Mouse (Mus musculus): Measurements from ENCODE around the gene Iqcd. TPM values are rescaled to one million over a fixed set of nuclear protein-coding genes. Genes with fewer than 3 reads are reported as not detected.

Iqcd gene
- total RNA-seq, 2 experiments from 2014 or later = 0.79 to 0.80 TPM

DNA sequence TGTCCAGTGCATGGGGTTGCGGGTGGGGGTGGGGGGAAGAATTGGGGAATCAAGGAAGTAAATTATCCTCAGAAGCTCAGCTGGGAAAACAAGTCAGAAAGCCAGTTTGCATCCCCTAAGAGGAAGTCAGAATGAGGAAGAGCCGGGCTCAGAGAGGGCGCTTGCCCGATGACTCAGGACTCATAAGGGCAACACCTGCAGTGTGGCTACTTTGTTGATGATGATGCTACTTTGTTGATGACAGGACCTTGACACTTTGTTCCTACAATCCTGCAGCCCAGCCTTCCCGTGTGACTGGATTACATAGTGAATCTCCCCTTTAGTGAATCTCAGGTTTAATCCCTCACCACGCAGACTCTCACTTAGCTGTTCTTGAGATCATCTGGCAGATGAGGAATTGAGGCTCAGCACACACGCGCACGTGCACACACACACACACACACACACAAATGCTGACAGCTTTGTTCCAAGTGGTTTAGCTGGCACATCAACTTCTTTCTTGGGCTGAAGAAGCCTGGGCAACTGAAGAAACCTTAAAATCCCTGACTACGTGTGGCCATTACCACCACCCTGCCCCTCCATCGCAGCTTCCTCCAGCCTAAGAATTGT is 18.4 kb upstream of the Iqcd start:
- DNase-seq (ENCODE audit: extremely low spot score in 1 of 2, low spot score in 1 of 2) = no peak

DNA sequence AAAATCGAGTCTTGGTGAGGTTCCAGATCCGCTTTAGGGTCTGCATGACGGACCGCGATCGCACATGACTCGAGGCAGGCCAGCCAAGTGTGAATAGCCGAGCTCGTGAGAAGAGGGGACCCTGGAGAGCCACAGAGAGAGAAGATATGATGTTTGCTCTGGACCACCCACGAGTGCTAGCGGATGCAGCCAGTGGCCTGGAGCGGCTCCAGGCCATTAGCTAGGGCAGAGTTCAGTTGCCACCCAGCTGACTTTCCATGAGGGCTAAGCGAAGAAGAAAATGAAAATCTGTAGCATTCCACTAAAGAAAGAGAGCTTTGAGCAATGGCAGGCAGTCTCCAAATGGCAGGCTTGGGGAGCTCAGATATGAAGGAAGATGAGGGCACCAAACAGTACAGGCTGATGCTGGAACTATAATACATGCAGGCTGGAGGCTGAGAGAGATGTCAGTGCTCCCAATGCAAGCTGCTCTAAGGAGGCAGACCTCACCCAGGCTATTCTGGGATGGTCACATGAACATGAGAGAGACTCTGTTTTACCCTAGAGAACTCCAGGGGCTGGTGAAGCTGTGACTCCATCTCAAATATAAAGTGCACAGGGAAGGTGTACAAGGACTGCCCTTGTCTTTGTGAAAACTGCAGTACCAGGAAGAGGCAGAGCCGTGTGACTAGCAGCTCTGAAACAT is 17.6 kb upstream of the Iqcd start:
- no peak for DNase-seq (ENCODE audit: extremely low spot score in 1 of 2, low spot score in 1 of 2)

DNA sequence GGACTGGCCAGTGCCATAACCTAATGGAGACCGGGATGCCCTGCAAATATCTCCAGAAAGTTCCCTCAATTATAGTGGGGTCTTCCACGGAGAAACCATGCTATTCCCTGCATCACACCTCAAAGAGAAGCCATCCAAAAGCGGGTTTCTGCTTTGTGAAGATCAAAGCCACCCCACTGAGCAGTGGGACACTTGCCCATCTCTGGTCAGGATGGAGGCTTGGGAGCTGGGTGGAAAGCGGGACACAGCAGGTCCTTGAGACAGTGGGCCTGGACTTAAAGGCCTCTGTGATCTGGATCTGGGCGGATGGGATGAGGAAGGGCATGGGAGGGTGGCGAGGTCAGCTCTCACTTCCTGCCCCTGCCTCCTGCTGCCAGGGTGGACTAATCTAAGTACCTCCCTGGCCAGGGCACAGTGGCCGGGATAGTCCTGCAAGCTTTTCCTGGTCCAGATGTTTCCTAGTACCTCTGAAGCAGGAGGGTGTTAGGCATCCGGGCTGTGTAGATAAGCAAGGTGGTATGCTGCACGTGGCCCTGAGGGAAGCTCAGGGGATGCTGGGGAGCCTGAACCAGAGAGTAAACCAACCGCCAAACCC is 14.2 kb upstream of the Iqcd start:
- no peak for DNase-seq (ENCODE audit: extremely low spot score in 1 of 2, low spot score in 1 of 2)

DNA sequence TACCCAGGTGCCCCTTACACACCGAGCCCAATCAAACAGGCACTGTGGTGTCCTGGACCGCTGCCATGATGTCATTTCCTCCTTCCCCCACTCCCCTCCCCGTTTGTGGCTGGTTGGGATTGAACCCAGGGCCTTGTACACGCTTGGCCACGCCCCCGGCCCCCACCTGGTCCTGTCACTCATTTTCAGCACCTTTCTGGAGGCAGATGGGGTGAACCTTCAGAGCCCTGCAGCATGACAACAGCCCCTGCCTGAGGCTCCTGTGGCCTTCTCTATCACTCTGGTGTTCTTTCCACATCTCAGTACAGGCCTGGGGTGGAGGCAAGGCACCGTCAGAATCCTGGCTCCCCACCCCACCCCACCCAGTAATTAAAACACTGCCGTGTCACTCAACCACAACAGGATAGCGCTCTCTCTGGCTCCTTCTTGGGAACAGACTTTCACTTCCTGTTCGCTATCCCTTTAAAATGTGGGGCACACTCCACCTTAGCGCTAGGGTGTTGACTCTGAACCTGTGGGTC is 12.0 kb upstream of the Iqcd start:
- no peak for DNase-seq (ENCODE audit: extremely low spot score in 1 of 2, low spot score in 1 of 2)

DNA sequence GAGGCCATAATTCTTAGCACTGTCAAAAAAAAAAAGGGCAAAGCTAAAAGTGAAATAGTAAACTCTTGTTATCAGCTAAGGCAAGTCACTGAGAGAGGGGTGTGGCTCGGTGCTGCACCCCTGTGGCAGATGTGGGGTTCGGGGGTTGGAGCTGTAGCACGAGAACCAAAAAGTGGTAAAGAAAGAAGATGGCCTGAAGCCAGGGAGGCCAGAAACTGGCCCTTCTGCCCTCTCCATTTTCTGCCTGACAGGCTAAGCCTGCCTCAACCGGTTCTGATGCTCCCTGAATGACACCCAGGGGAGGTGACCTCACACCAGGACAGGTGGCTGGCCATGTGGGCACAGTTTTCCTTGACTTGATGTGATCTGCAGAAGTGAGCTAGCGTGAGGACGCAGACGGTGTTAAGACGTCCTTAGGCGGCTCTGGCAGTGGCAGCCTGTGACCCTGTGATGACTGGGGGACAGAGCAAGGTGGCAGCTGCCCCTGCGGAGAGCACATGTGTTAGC is 10.8 kb upstream of the Iqcd start:
- DNase-seq (ENCODE audit: extremely low spot score in 1 of 2, low spot score in 1 of 2) = no peak

DNA sequence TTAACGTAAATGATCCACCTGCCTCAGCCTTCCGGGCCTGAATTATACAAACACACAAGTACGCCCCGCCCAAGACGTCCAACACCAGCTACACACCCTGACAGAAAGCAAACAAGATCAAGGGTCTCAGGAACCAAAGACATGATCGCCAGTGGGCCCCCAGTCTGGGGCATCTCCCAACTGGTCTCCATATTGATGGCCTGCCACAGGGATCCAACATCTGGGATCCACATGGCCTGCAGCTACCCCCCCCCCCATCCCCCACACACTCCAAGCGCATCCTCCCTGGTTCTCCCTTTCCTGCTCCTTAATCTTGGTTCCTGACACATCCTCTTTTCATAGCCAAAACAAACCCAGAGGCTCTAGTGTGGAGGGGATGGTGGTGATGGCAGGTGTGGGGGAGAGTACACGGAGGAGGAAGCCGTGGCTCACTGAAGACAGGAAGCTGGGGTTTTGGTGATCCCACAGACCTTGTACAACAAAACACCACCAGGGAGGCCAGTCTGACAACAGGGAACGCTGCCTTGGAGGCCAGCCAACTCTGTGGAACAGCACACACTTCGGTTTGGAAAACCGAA is 10.2 kb upstream of the Iqcd start:
- DNase-seq (ENCODE audit: extremely low spot score in 1 of 2, low spot score in 1 of 2) = no peak

DNA sequence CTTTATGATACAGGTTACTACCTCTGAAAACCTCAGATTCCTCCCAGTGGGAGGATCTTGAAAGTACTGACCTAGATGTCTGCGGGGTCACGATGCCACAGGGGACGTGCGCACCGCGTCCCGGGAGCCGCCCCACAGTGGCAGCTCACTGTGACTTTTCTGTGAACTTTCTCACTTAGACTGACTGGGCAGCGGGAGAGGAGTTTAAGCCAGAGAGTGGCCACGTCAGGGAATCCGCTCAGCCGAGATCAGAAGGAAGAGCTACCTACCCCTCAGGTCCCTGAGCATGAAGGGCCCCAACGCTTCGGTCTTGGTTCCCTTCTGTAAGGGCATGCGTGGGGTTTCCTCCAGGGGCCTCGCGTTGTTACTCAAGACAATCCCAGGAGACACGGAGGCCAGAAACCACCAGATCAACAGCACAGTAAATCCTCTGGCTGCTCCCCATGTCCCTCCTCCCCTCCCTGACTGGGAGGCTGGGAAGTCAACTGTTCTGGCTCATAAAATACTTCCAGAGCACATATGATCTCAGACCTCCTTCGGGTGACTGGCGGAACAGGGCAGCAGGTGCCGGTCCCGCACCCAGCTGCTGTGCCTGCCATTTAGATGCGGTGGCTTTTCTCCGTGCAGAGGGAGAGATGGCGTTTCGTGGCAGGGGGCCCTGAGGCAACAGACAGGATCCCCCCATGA is 9.5 kb upstream of the Iqcd start:
- DNase-seq (ENCODE audit: extremely low spot score in 1 of 2, low spot score in 1 of 2) = no peak

DNA sequence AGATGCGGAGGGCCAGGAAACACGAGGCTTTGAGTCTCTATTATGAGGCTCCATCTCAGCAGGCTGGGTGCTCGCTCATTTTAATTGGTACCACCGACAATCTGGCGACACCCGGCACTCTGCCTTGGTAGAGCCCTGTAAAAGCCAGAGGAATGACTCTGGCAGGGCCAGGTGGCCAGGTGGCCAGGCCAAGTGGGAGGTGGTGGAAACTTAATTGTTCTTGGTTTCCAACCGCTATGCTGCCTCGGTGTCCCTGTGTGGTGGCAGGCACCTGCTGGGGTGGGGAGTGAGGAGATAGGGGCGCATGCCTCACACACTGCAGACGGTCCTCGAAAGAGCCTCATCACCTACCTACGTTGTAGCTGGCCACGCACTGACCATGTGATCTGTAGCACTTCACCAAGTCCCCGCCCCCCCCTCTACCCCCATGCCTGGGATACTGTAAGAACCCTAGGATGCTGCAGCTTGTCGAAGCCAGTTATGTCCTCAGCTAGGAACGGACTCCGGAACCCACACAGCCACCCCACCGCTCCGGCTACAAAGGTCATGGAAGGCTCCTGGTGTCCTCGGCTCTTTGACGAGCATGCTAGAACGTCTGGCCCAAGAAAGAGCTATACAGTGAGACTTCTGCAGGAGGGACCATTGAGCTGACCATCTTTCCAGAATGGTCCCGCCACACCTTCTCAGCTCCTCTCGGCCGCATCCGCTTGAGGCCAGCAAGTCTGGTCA is 8.8 kb upstream of the Iqcd start:
- no peak for DNase-seq (ENCODE audit: extremely low spot score in 1 of 2, low spot score in 1 of 2)

DNA sequence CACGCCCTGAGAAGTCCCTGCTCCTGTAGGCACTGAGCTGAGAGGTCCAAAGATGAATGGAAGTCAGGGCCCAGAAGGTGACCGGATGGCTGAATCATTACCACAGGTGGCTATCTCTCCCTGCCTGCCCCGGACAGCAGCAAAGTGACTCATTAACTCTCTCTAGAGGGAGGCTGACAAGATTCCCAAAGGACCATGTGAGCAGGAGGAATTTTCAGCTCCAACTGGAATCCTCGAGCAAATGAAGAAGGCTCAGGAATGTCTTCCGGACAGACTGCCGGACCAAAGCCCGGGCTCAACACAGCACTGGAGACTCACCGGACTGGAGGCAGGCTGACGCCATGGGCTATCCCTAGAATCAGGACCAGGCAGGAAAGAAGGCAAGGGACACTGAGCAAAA is 6.8 kb upstream of the Iqcd start:
- no peak for DNase-seq (ENCODE audit: extremely low spot score in 1 of 2, low spot score in 1 of 2)

DNA sequence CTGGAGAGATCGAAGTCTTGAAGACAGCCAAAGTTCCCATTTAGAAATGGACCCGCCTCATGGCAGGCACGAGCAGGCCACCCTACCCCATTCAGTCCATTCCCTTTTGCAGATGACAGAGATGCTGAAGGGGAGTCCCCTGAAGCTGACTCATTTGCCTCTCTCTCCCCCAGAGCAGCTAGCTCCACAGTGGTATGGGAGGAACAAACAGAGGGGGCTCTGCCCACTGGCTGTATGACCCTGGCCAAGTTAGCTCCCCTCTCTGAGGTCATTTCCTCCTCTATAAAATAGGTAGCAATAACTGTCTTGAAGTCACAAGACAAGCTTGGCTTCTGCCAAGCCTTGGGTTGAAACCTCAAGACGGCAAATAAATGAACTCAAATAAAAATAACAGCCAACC is 5.3 kb upstream of the Iqcd start:
- DNase-seq (ENCODE audit: extremely low spot score in 1 of 2, low spot score in 1 of 2) = no peak

DNA sequence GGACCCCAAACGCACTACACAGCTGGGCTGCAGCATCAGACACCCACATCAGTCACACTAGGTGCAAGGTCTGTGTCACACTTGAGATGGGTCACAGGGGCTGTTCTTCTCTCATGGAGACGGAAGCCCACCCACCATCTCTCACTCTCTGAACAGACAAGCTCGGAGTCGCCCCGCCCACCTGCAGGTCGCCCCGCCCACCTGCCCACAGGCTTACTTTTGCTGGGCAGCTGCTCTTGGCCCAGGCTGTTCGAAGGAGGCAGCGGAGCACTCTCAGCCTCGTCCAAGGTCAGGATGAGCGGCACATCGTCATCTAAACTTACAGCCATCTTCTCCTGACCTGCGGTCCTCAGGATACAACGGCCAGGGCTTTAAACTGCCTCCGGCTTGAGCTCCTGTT is 3.8 kb upstream of the Iqcd start:
- DNase-seq (ENCODE audit: extremely low spot score in 1 of 2, low spot score in 1 of 2) = no peak

DNA sequence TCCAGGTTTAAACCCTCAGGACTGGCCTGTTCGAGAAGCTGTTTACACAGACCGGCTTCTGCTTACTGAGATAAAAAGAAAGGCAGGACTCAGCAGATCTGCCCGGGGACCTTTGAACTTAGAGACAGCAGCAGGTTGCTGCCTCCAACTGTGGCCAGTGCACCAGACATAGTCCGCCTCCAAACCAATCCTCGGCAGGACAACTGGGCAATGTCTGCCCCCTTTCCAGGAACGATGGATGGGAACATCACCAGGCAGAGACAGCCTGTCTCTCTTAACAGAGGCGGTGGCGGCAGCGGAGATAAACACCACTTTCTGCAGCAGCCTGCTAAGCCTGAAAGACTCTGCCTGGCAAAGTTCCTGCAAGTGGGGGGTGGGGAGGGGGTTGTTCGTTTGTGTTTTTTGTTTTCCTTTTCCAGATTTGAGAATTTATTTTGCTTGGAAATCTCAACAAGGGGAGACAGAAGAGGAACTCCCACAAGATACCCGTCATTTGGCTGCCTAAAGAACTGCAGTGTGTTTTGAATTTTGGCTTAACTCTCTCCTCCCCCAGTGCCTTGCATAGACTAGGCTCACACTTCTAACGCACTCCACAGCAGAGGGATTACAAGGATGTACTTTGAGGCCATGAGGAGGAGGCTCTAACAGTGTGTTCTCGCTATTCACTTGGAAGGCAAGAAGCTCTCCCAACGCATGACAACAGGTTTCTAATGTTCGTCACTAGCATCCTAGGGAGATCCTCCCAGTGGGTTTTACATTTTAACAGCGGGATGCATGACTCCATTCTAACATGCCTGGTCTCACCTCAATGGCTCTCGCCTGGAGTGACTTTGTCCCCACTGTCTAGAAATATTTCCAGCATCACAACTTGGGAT is 1.8 kb upstream of the Iqcd start:
- DNase-seq (ENCODE audit: extremely low spot score in 1 of 2, low spot score in 1 of 2) = no peak

DNA sequence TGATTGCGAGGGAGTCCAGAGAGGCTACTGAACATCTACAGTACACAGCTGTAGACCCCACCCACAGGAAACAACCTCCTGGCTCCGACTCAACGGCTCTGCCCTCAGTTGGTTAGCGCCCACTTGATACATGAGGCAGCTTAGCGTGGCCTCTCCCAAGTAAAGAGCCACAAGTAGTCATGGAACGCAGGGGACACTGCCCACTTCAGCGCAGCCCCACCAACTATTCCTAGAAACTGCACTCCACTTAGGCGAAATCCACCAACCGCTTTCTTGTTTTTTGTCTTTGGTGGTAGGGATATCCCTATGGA is 1.2 kb upstream of the Iqcd start:
- no peak for DNase-seq (ENCODE audit: extremely low spot score in 1 of 2, low spot score in 1 of 2)

DNA sequence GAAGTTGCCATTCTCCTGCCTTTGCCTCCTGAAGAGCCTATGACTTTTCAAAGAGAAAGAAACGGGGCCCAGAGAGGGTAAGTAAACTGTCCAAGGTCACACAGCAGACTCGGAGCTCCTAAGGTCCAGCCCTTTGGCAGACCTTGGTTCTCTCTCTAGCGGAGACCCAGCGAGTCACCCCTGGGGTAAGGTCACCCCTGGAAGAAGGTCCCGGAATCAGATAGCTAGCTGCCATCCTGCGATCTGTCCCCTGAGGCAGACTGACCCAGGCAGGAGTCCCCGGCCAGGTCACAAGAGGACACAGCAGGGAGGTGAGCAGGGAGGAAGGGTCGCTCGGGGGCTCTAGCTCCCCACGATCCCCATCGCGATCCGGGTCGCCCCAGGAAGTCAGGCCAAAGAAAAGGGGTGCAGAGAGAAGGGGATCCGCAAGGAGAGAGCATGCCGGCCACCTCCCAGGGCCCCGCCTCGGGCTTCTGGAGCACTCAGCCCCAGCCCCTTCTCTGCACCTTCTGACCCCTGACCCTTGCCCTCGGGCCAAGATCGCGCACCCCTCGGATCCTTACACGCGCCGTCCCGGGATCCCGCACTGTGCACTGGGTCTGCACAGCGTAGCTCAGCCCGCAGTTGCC is 762 bp upstream of the Iqcd start:
- no peak for DNase-seq (ENCODE audit: extremely low spot score in 1 of 2, low spot score in 1 of 2)

DNA sequence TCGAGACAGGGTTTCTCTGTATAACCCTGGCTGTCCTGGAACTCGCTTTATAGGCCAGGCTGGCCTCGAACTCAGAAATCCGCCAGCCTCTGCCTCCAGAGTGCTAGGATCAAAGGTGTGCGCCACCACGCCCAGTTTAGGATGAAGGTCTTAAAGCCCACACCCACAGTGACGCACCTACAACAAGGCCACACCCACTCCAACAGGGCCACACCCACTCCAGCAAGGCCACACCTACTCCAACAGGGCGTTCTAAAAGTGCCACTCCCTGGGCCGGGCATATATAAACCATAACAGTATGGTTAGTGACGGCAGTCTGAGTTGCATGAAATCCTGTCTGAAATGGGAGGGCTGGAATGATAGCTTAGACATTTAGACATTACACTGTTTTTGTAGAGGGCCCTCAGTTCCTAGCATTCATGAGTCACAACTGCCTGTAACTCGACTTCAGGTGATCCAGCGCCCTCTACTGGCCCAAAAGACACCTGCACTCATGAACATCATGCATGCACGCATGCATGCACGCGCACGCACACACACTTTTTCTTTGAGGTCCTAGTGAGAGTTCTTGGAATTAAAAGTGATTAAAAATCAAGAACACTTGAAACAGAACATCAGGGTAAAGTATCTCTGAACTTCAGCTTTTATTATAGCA is 1.7 kb downstream of the Iqcd start:
- no peak for DNase-seq (ENCODE audit: extremely low spot score in 1 of 2, low spot score in 1 of 2)

DNA sequence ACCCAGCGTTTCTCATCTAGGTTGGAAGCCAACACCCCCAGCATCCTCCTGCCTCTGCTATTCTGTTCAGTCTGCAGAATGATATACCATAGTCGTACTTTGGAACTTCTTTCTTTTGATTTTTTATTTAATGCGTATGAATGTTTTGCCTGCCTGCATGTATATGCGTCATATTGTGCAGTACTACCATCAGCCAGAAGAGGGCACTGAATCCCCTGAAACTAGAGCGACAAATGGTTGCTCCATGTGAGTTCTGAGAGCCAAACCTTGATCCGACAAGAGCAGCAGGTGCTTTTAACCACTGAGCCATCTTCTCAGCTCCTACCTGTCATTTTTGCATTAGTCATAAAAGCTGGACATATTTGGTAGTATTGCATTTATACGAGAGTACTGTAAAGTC is 3.3 kb downstream of the Iqcd start:
- no peak for DNase-seq (ENCODE audit: extremely low spot score in 1 of 2, low spot score in 1 of 2)

DNA sequence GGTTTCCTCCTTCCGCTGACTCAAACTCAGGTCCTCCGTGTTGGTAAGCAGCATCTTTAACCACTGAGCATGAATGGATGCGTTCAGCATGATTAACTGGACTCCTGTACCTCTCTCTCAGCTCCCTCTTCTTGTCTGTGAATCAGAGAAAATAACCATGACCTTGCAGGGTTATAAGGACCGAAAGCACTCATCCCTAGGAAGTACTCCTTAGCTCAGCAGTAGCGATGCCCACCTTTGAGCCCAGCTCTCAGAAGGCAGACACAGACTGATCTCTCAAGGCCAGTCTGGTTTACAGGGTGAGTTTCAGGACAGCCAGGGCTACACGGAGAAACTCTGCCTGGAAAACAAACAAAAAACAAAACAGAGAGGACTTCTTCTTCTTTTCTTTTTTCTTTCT is 5.7 kb downstream of the Iqcd start:
- no peak for DNase-seq (ENCODE audit: extremely low spot score in 1 of 2, low spot score in 1 of 2)

DNA sequence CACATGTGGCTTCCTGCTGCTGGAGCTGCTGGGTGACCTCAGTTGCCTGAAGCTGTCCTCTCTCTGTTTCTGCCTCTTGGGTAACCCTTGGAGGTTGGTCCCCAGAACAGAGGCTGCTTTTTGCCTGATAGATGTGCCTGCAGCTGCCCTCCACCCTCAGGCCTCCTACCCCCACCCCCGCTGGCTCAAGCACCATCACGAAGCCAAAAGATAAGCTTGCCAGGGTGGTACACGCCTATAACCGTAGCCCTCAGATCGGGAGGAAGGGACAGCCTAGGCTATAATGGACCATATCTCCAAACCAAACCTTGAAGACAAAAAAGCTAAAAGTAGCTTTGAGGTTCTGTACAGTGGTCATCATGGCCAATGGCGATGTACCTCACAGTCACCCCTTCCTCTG is 10.8 kb downstream of the Iqcd start:
- DNase-seq (ENCODE audit: extremely low spot score in 1 of 2, low spot score in 1 of 2) = no peak
